Mouse (Mus musculus) neural tube, embryonic 12.5 days (tissue): ENCODE measurements at regions not wholly inside any gene's neighbourhood (a gene's known extent, or its start where the extent isn't known, plus 50 kb on each side); places are given as distances from the start of the nearest gene placed in this dataset.

Source experiments
- ATAC-seq: fragments of 200-750 bp; cut with Nextera tagmentation; 2 replicates; pipeline ENCODE4 v1.8.0; 2017; ENCODE audit warnings: low read depth, mild to moderate bottlenecking, moderate TSS enrichment, moderate library complexity; ENCODE audit not compliant: low FRiP score
- H3K27ac ChIP-seq: fragments of 300-500 bp; sonication (generic); 2 replicates; pipeline ENCODE4 v1.5.1; 2016
- H3K27me3 ChIP-seq: fragments of 300-500 bp; sonication (generic); replicated peaks from 2 replicates; pipeline ENCODE4 v1.6.1; 2016; ENCODE audit warnings: mild to moderate bottlenecking
- H3K36me3 ChIP-seq: fragments of 300-500 bp; sonication (generic); 2 replicates; pipeline ENCODE4 v1.6.1; 2016; ENCODE audit warnings: mild to moderate bottlenecking
- H3K4me1 ChIP-seq: fragments of 300-500 bp; sonication (generic); 2 replicates; pipeline ENCODE4 v1.6.1; 2016
- H3K4me2 ChIP-seq: fragments of 300-500 bp; sonication (generic); replicated peaks from 2 replicates; pipeline ENCODE4 v1.6.1; 2016; ENCODE audit warnings: mild to moderate bottlenecking
- H3K4me3 ChIP-seq: fragments of 300-500 bp; sonication (generic); 2 replicates; pipeline ENCODE4 v1.5.1; 2016
- H3K9ac ChIP-seq: fragments of 300-500 bp; sonication (generic); 2 replicates; pipeline ENCODE4 v1.6.1; 2016; ENCODE audit warnings: mild to moderate bottlenecking
- H3K9me3 ChIP-seq: fragments of 300-500 bp; sonication (generic); 2 replicates; pipeline ENCODE4 v1.6.1; 2016; ENCODE audit warnings: mild to moderate bottlenecking
- WGBS: fragments of 180-500 bp; shearing (Covaris S2); methylation state at CpG from one replicate; pipeline ENCODE4 v1.1.7; 2016; 5-methylcytosine and 5-hydroxymethylcytosine counted together

DNA sequence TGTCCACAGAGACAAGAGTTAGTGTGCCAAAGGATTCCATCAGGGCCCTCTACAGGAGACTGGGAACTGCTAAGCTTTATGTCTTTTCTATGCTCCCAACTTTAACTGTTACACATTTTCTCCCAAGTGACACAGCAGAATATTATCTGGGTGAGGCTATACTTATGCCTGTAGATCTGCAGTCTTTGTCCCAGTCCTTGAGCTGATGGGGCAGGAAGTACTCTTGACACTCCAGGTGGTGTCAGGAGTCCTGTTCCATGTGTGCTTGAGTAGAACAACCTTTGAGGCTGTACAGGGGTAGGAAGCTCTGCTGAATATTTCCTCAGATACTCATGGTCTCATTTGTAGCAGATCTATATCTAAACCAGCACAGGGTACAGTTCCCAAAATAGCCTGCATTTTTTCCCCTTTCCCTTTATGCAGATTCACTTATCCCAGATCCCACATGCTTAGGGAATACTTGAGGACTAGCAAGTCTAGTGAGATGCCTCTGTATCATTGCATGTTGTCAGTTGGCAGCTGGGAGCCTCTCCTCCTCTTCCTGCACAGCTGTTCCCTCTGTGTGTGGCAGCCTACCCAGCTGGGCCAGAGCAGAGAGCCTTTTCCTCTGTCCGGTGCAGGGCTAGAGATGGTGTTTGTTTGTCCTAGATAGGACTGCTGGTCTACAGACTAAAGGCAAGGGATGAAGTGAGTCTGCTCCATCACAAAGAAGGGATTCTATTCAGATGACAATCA lies 85.2 kb upstream of the Rgs17 start:
- no peak overlapping the region for H3K4me3 ChIP-seq
- H3K4me2 ChIP-seq, result no peak overlapping the region
- no peak for ATAC-seq
- no peaks in the 10 kb centered on the region for H3K27me3 ChIP-seq
- no peaks in the 10 kb centered on the region for H3K4me1 ChIP-seq
- WGBS, result 86% methylated on average over 1 of the region's 1 CpGs
- no peak overlapping the region for H3K27ac ChIP-seq
- H3K36me3 ChIP-seq, result no peaks in the 10 kb centered on the region
- H3K9me3 ChIP-seq, result no peaks in the 10 kb centered on the region
- H3K9ac ChIP-seq, result no peak overlapping the region

GRCm38 (mm10) chr10:5981433-5981832 lies 59.2 kb upstream of the Rgs17 start:
- Histone ChIP-seq H3K4me2 (no peak overlapping the region), H3K27ac (no peak overlapping the region), H3K4me3 (no peak overlapping the region), H3K36me3 (no peaks in the 10 kb centered on the region), H3K9ac (no peak overlapping the region), H3K27me3 (no peaks in the 10 kb centered on the region), H3K9me3 (no peaks in the 10 kb centered on the region), H3K4me1 (no peaks in the 10 kb centered on the region)
- no peak for ATAC-seq
- WGBS, result 100% methylated on average over 1 of the region's 1 CpGs

GRCm38 (mm10) chr10:5978534-5978933 lies 56.3 kb upstream of the Rgs17 start:
- WGBS, result 73% methylated on average over 1 of the region's 1 CpGs
- no peak overlapping the region for H3K9ac ChIP-seq
- no peaks in the 10 kb centered on the region for H3K4me1 ChIP-seq

More at GRCm38 (mm10) chr10:5978534-5978933, 56.3 kb upstream of the Rgs17 start:
- no peak overlapping the region for H3K4me3 ChIP-seq
- H3K27ac ChIP-seq, result no peak overlapping the region
- H3K4me2 ChIP-seq, result no peak overlapping the region
- H3K36me3 ChIP-seq, result no peaks in the 10 kb centered on the region
- no peaks in the 10 kb centered on the region for H3K27me3 ChIP-seq
- ATAC-seq, result no peak
- H3K9me3 ChIP-seq, result no peaks in the 10 kb centered on the region
